Mouse (Mus musculus) stomach, postnatal 0 days (tissue): ENCODE data around the gene Pnpt1.

ENCODE experiments used
- CTCF ChIP-seq: IDR thresholded peaks from 2 replicates; pipeline ENCODE4 v1.5.1; 2016; ENCODE audit warnings: antibody characterized with exemption, low read depth, mild to moderate bottlenecking, moderate library complexity
- EP300 ChIP-seq: optimal IDR thresholded peaks from 2 replicates; pipeline ENCODE3; 2016; ENCODE audit warnings: antibody characterized with exemption

DNA sequence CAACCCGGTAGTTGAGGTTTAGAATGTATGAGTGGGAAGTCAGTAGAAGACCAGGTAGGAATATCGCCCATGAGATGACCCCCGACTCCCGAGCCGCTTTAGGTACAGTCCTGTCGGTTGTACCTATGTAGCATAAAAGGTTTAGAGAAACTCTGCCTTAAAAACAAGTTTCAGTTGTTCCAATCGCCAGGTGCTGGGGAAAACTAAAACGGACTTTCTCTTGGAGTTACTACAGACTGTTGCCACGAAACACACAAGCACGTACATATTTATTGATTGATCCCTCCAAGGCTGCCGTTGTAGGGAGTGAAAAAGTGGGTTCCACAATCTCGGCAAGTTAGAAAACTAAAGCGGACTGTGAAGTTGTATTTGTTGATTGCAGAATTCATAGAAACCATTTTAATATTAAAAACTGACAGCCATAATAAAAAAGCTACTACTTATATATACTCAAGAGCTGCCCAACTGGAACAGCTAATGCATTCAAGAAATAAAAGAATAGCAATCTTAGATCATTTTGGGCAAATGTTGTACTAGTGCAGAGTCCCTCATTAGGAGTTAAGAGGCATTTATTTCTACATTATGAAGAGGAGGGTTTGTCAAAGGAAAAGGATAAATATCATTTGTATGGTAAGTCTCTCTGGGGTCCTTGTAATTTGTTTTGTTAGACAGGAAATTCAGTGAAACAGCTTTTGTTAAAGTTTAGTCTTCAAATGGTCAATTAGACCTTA lies 43.3 kb downstream of the Pnpt1 start:
- no peak for TF ChIP-seq CTCF
- no peak for TF ChIP-seq EP300
